Mouse (Mus musculus): ENCODE results near the gene Ccdc190.

Ccdc190 gene

DNA sequence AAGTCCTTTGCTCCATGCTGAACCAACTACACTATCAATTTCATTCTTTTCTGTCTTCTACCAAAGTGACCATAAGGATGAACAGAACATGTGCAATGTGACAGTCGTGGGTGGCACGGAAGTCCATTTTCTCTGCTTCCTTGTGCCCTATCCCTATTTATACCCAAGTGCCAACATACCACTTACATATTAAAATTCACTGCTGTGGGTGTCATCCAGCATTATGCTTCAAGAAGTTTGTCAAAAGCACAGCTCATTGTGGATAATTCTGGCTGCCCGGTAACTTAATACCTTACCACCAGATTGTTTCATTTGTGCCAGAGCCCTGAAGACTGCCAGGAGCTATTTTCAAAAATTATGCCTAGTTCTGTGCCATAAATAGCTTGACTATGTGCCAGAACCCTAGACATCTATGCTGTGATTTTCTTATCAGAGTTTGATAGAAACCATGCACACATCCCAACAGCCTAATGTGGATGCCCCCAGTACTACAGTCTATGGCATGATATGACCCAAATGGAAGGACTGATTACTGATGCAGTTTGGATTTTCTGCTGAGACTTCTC, 27.6 kb upstream of the Ccdc190 start:
- no peaks in the 10 kb centered on the region for H3K27me3 ChIP-seq (ENCODE audit: insufficient read depth, low read length)
- peaks cover 9% of the 10 kb centered on the region for H3K9me3 ChIP-seq (ENCODE audit: low read length)
- no peaks in the 10 kb centered on the region for H3K36me3 ChIP-seq (ENCODE audit: insufficient read depth, low read length)
- H3K4me1 ChIP-seq (replicated peaks; ENCODE audit: low read depth, low read length): no peaks in the 10 kb centered on the region
- TF ChIP-seq POU5F1 (IDR thresholded peaks at IDR 0.05; ENCODE audit: borderline replicate concordance, low read length) (no peak), CTCF (conservative IDR thresholded peaks at IDR 0.05; ENCODE audit: low read length) (no peak), NANOG (IDR thresholded peaks at IDR 0.05; ENCODE audit: borderline replicate concordance, low read length) (no peak)
- no peak overlapping the region for H3K4me3 ChIP-seq (replicated peaks; ENCODE audit: low read length)

DNA sequence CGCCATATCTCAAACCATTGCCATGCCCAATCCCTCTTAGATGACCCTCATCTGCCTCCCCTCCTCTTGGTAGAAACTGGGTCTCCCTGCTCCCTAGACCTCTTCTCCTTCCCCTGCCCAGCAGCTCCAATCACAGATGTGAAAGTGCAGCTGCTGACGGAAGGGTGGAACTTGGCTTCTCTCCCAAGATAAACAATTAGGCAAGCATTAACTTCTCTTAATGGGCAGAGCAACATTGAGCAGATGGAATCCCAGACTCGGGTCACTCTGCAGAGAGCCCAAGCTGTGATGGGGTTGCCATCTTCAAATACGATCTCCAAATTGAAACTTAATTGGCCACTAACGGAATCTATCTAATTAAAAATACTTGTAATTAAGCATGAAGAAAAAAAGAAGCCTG, 19.3 kb upstream of the Ccdc190 start:
- H3K4me3 ChIP-seq (replicated peaks; ENCODE audit: low read length): no peak overlapping the region
- TF ChIP-seq POU5F1 (IDR thresholded peaks at IDR 0.05; ENCODE audit: borderline replicate concordance, low read length) (no peak), NANOG (IDR thresholded peaks at IDR 0.05; ENCODE audit: borderline replicate concordance, low read length) (no peak), CTCF (conservative IDR thresholded peaks at IDR 0.05; ENCODE audit: low read length) (no peak)
- H3K9me3 ChIP-seq (ENCODE audit: low read length): peaks cover 2% of the 10 kb centered on the region; the same call in 1 of the 2 replicates
- H3K36me3 ChIP-seq (ENCODE audit: insufficient read depth, low read length): no peaks in the 10 kb centered on the region
- no peaks in the 10 kb centered on the region for H3K27me3 ChIP-seq (ENCODE audit: insufficient read depth, low read length)
- no peaks in the 10 kb centered on the region for H3K4me1 ChIP-seq (replicated peaks; ENCODE audit: low read depth, low read length)

DNA sequence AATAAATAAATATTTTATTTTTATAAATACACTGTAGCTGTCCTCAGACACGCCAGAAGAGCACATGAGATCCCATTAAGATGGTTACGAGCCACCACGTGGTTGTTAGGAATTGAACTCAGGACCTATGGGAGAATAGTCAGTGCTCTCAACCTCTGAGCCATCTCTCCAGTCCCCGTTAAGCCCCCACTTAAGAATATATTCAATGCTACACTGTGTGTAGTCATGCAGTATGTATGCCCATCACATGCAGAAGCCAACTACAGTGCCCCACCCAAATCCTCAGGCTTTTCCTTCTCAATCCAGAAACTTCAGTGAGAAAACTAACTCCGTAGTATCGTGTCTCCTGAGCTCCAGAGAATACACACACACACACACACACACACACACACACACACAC, 18.8 kb upstream of the Ccdc190 start:
- H3K9me3 ChIP-seq (ENCODE audit: low read length): peaks cover 3% of the 10 kb centered on the region; the same call in 1 of the 2 replicates
- TF ChIP-seq POU5F1 (IDR thresholded peaks at IDR 0.05; ENCODE audit: borderline replicate concordance, low read length) (no peak), NANOG (IDR thresholded peaks at IDR 0.05; ENCODE audit: borderline replicate concordance, low read length) (no peak), CTCF (conservative IDR thresholded peaks at IDR 0.05; ENCODE audit: low read length) (no peak)
- H3K4me3 ChIP-seq (replicated peaks; ENCODE audit: low read length): no peak overlapping the region
- no peaks in the 10 kb centered on the region for H3K36me3 ChIP-seq (ENCODE audit: insufficient read depth, low read length)
- no peaks in the 10 kb centered on the region for H3K4me1 ChIP-seq (replicated peaks; ENCODE audit: low read depth, low read length)
- H3K27me3 ChIP-seq (ENCODE audit: insufficient read depth, low read length): no peaks in the 10 kb centered on the region

DNA sequence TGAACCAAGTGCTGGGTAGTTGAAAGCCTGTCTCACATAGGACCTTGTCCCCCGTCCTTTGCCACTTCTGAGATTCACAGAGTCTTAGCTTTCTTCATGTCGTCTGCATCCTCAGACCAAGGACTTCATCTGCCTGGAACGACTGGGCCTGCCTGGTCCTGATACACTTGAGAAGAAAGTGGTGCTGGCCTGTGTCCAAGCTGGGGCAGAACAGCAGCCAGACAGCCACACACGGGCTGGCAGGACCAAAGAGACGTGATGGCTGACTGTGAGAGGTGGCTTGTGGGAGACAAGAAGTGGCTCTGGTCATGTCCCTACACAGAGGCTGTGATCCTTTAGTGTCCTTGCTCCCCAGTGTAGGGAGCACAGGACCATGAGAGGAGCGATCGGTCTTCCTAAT, 17.7 kb upstream of the Ccdc190 start:
- Histone ChIP-seq H3K9me3 (ENCODE audit: low read length) (peaks cover 3% of the 10 kb centered on the region; the same call in 1 of the 2 replicates), H3K4me1 (replicated peaks; ENCODE audit: low read depth, low read length) (no peaks in the 10 kb centered on the region), H3K4me3 (replicated peaks; ENCODE audit: low read length) (no peak overlapping the region), H3K27me3 (ENCODE audit: insufficient read depth, low read length) (no peaks in the 10 kb centered on the region), H3K36me3 (ENCODE audit: insufficient read depth, low read length) (no peaks in the 10 kb centered on the region)
- TF ChIP-seq CTCF (conservative IDR thresholded peaks at IDR 0.05; ENCODE audit: low read length): no peak
- no peak for TF ChIP-seq POU5F1 (IDR thresholded peaks at IDR 0.05; ENCODE audit: borderline replicate concordance, low read length)
- TF ChIP-seq NANOG (IDR thresholded peaks at IDR 0.05; ENCODE audit: borderline replicate concordance, low read length): no peak

DNA sequence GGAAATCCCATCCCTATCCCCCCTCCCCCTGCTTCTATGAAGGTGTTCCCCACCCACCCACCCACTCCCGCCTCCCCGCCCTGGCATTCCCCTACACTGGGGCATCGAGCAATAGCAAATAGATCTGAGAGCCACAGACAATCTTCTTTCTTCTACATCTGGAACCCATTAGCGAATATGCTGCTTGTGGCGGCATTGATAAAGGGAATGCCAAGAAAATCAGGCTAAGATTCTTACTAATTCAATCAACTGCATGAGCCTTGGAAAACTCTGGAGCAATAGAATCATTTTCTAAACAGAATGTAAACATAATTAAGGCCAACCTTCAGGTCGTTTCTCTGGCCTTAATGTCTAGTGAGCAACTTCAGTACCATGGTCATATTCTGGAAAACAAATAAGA, 16.9 kb upstream of the Ccdc190 start:
- H3K9me3 ChIP-seq (ENCODE audit: low read length): peaks cover 3% of the 10 kb centered on the region; the same call in 1 of the 2 replicates
- no peak for TF ChIP-seq NANOG (IDR thresholded peaks at IDR 0.05; ENCODE audit: borderline replicate concordance, low read length)
- TF ChIP-seq CTCF (conservative IDR thresholded peaks at IDR 0.05; ENCODE audit: low read length): no peak
- TF ChIP-seq POU5F1 (IDR thresholded peaks at IDR 0.05; ENCODE audit: borderline replicate concordance, low read length): no peak
- H3K27me3 ChIP-seq (ENCODE audit: insufficient read depth, low read length): no peaks in the 10 kb centered on the region

DNA sequence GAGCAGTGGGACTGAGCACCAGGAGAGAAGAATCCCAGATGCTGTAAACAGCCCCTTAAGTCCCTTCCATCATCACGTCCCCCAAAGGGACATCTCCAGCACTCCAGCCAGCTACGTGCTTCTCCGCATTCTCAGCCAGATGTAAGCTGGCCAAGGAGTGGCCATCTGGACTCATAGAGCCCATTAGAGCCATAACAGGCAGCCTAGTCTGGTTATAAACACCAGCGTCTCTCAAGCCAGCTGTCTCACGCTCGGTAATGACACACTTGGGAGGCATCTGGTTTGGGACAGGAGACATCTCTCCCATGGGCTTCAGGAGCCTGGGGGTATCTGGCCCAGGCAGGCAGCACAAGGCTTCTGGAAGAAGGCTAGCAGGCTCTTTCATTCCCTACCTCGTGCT, 11.8 kb upstream of the Ccdc190 start:
- H3K27me3 ChIP-seq (ENCODE audit: insufficient read depth, low read length): peaks cover 6% of the 10 kb centered on the region; the same call in 1 of the 2 replicates
- H3K4me1 ChIP-seq (replicated peaks; ENCODE audit: low read depth, low read length): no peaks in the 10 kb centered on the region
- no peak overlapping the region for H3K4me3 ChIP-seq (replicated peaks; ENCODE audit: low read length)
- peaks cover 3% of the 10 kb centered on the region; the same call in 1 of the 2 replicates for H3K9me3 ChIP-seq (ENCODE audit: low read length)
- TF ChIP-seq POU5F1 (IDR thresholded peaks at IDR 0.05; ENCODE audit: borderline replicate concordance, low read length): no peak
- no peaks in the 10 kb centered on the region for H3K36me3 ChIP-seq (ENCODE audit: insufficient read depth, low read length)

More for the DNA sequence above, 16.9 kb upstream of the Ccdc190 start:
- Histone ChIP-seq H3K4me3 (replicated peaks; ENCODE audit: low read length) (no peak overlapping the region), H3K4me1 (replicated peaks; ENCODE audit: low read depth, low read length) (no peaks in the 10 kb centered on the region), H3K36me3 (ENCODE audit: insufficient read depth, low read length) (no peaks in the 10 kb centered on the region)

DNA sequence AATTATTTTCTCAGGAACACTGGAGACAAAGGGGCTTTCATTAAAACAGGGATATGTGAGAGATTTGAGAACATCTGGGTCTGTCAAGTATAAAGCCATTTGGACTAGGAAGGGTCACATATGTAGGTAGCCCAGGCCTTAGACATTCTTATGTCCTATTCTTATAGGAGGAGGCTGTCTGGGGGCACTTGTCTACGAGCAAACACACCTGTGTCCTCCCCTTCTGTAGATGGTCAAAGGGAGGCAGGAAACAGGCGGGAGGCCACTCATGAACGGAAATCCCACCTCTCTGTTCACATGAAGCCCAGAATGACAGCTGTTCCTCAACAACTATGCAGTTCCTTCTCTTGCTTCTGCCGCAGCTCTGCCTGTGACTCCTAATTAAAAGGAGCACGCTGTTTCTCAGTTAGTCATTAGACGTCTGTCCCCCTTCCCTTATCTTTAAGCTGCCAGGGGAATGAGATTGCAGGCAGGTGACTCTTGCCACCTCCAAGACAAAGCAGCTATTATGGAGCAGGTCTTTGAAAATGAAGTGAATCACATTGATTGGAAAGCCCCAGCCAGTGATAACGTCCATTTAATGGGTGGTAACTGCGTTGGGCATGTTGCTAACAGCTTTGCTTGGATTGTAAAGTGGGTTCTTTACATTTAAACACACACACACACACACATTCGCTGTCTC, 11.2 kb upstream of the Ccdc190 start:
- Histone ChIP-seq H3K4me3 (replicated peaks; ENCODE audit: low read length) (no peak overlapping the region), H3K4me1 (replicated peaks; ENCODE audit: low read depth, low read length) (no peaks in the 10 kb centered on the region), H3K27me3 (ENCODE audit: insufficient read depth, low read length) (peaks cover 6% of the 10 kb centered on the region; the same call in 1 of the 2 replicates), H3K9me3 (ENCODE audit: low read length) (peaks cover 3% of the 10 kb centered on the region; the same call in 1 of the 2 replicates), H3K36me3 (ENCODE audit: insufficient read depth, low read length) (no peaks in the 10 kb centered on the region)
- TF ChIP-seq CTCF (conservative IDR thresholded peaks at IDR 0.05; ENCODE audit: low read length) (no peak), POU5F1 (IDR thresholded peaks at IDR 0.05; ENCODE audit: borderline replicate concordance, low read length) (no peak), NANOG (IDR thresholded peaks at IDR 0.05; ENCODE audit: borderline replicate concordance, low read length) (no peak)

DNA sequence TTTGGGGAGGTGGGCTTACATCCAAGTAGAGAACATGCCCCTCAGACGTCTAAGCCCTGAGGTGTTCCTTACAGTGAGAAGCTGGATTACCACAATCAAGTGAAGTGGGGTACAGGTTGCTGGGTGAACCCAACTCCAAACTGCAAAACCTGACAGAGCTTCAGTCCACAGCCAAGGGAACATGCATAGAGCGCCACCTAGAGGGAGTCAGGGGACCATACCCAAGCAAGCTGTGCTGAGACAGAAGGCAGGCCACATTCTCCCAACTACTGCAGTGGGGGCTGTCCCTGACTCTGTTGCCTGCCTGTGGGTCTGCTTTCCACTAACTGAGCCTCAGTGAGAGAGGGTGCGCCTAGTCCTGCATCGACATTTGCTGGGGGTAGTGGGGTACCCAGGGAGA, 10.4 kb upstream of the Ccdc190 start:
- no peak for TF ChIP-seq POU5F1 (IDR thresholded peaks at IDR 0.05; ENCODE audit: borderline replicate concordance, low read length)
- peak; percentile 64 for TF ChIP-seq CTCF (conservative IDR thresholded peaks at IDR 0.05; ENCODE audit: low read length)
- Histone ChIP-seq H3K27me3 (ENCODE audit: insufficient read depth, low read length) (peaks cover 6% of the 10 kb centered on the region; the same call in 1 of the 2 replicates), H3K4me3 (replicated peaks; ENCODE audit: low read length) (no peak overlapping the region), H3K4me1 (replicated peaks; ENCODE audit: low read depth, low read length) (no peaks in the 10 kb centered on the region), H3K36me3 (ENCODE audit: insufficient read depth, low read length) (no peaks in the 10 kb centered on the region), H3K9me3 (ENCODE audit: low read length) (peaks cover 3% of the 10 kb centered on the region; the same call in 1 of the 2 replicates)

Data from E14TG2a.4 (cell line).